Mouse (Mus musculus) mesoderm, embryonic 11.5 days (tissue): ENCODE measurements around the gene Hist1h2ao.
"Not testable (repeated sequence)": the region's sequence is repeated elsewhere in the genome, so short reads cannot be mapped to it uniquely, and the experiment has no call there.

ENCODE experiments used
- DNase-seq: peaks from one replicate; pipeline ENCODE4 v3.0.0-alpha.2; 2012; ENCODE audit warnings: low read depth, low spot score

Hist1h2ao gene

DNA sequence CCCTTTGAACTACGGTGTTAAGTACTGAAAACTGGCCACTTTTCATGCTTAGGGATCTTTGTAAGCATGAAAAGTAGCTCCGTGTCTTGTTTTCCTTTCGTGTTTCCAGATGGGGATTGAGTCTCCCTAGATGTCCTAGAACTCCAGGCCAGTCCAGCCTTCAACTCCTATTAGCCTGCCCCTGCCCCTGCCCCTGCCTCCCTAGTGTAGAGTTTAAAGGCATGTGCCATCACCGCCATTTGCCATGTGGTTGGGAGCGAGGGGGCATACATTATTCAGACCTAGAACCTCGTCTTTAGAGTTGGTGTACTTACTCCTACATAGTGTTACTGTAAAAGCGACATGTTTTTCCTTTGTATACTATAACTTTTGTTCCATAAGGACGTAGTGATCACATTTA, 809 bp downstream of the Hist1h2ao start:
- not testable (repeated sequence) for DNase-seq

DNA sequence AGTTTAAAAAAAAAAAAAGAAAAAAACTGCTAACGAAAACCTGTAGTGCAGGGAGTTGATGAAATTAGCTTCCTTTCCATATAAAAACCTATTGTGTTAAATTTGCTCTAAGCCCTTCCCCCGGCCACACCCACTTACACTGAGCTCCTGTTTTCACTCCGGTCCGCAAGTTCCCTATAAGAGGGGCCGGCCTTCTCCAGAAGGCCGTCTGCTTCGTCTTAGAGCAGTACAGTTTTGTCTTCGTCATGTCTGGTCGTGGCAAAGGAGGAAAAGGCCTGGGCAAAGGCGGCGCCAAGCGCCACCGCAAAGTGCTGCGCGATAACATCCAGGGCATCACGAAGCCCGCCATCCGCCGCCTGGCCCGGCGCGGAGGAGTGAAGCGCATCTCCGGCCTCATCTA, 1.3 kb downstream of the Hist1h2ao start, which contains the start of gene Hist1h4m:
Hist1h4m (plus strand) TSS at position 208 of the 400 bp plus-strand sequence.
- DNase-seq: not testable (repeated sequence)

- DNase-seq: not testable (repeated sequence)
These were observed 1.8 kb downstream of the Hist1h2ao start for GRCm38 (mm10) chr13:21812092-21812491.

- DNase-seq: not testable (repeated sequence)
These were observed 10.0 kb downstream of the Hist1h2ao start for GRCm38 (mm10) chr13:21820082-21820890.

- DNase-seq: no peak
These were observed 18.2 kb downstream of the Hist1h2ao start for GRCm38 (mm10) chr13:21828511-21828910.

GRCm38 (mm10) chr13:21830344-21830743, 20.1 kb downstream of the Hist1h2ao start:
- no peak for DNase-seq

DNA sequence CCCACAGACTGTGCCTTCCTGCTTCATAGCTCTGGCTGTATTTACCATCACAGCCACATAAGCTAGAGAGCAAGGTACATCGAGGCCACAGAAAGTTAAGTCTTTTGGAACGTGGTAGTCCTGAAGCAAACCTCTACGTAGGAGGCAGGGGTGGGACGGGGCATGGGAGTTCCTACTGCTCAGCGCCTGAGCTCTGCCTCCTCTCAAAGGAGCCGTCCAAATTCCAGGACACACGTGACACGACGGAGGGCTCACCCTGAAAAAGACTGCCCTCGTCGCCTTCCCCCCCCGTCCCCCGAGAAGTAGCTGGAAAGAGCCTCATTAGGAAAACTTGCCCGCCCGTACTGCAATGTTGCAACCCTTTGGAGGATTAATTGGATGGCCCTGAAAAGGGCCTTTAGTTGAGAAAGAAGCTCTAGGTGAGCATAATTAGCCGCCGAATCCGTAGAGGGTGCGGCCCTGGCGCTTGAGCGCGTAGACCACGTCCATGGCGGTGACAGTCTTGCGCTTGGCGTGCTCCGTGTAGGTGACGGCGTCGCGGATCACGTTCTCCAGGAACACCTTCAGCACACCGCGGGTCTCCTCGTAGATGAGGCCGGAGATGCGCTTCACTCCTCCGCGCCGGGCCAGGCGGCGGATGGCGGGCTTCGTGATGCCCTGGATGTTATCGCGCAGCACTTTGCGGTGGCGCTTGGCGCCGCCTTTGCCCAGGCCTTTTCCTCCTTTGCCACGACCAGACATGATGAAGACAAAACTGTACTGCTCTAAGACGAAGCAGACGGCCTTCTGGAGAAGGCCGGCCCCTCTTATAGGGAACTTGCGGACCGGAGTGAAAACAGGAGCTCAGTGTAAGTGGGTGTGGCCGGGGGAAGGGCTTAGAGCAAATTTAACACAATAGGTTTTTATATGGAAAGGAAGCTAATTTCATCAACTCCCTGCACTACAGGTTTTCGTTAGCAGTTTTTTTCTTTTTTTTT, 21.4 kb downstream of the Hist1h2ao start, which contains the start of gene Hist1h4n:
Hist1h4n (minus strand) TSS at position 779 of the 977 bp plus-strand sequence.
- DNase-seq: not testable (repeated sequence)

DNA sequence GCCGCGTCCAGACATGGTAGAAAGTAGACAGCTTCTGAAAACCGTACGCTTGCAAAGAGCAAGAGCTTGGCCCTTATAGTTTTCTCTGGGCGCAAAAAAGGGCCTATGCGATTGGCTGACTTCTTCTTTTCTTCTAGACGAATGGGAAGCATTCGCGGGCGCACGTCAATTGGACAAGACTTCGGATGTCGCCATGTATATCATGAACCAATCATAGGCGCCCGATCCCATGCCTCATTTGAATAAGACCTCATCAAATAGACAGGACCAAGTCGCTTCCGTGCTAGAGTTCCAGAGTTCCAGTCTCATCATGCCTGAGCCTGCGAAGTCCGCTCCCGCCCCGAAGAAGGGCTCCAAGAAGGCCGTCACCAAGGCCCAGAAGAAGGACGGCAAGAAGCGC, 23.2 kb downstream of the Hist1h2ao start, which contains the start of the genes Hist1h2ap and Hist1h2br:
Hist1h2ap (minus strand) TSS at position 47 of the 400 bp plus-strand sequence.
Hist1h2br (plus strand) TSS at position 283 of the 400 bp plus-strand sequence.
- DNase-seq: not testable (repeated sequence)

DNA sequence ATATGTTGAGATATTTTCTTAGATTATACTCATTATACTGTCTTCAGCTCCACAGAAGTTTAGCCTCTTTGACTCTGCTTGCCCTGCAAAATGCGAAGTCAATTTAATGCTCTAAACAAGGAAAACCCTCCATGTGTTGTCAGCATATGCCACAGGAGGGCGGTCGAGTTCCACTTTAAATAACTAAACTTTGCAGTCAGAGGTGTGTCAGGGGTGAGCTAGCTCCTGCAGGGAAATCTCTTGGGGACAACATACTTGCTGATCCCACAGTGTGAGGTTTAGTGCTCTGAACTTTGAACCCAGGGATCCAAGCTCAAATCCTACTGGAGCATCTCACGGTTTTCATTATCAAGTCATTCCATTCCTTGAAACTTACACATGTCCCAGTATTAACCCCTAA, 30.2 kb downstream of the Hist1h2ao start:
- not testable (repeated sequence) for DNase-seq

- not testable (repeated sequence) for DNase-seq
These were observed 36.1 kb downstream of the Hist1h2ao start for GRCm38 (mm10) chr13:21846356-21846755.

DNA sequence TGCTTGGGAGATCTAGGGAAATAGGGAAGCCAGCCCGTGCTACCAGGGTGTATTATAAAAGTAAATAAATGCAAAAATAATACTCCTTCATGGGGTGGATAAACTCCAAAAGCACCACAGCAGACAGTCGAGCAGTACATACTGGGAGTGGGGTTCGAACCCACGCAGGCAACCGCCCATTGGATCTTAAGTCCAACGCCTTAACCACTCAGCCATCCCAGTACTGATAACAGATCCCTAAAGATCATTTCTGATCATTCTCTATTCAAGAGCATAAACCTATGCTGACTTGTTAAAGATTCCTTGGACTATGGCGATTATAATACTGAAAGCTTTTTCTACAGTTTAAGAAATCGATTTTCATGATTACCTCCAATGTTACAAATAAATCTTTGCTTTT, 37.6 kb downstream of the Hist1h2ao start:
- DNase-seq: peak; percentile 58

DNA sequence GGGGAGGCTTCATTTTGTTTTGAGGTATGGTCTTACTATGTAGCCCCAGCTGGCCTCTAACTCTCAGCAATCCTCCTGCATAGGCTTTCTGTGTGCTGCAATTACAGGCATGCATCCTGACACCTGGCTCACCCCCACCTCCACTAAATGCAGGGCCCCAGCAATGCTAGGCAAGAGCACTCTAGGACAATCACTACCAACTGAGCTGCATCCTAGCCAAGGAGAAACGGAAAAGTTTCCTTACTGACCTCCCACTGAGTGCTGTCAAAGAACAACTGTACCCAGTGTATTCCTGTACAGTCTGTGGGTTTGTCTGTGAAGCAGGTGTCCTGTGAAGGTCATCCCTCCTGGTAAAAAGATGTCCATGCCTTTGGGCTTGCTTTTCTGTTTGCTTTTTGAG, 40.4 kb downstream of the Hist1h2ao start:
- DNase-seq: not testable (repeated sequence)

- no peak for DNase-seq
These were observed 42.1 kb downstream of the Hist1h2ao start for GRCm38 (mm10) chr13:21852215-21852945.

DNA sequence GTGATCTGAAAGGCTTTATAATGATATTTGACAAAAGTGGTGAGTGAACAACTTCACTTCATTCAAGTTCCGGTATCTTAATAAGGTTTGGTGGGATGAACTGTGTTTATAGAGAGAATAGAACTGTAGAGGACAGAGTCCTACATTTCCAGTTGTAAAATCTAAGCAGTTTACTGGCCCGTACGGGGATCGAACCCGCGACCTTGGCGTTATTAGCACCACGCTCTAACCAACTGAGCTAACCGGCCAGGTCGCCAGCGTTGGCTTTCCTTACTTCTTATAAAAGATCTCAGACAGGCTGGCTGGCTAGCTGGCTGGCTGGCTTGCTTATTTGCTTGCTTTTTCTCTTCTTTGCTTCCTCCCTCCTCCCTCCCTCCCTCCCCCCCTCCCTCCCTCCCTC, 44.9 kb downstream of the Hist1h2ao start:
- DNase-seq: peak; percentile 85

GRCm38 (mm10) chr13:21855698-21856162, 45.5 kb downstream of the Hist1h2ao start:
- DNase-seq: peak; percentile 81
